ENCODE assay signal across 9 mouse cellular contexts in the genomic region with DNA sequence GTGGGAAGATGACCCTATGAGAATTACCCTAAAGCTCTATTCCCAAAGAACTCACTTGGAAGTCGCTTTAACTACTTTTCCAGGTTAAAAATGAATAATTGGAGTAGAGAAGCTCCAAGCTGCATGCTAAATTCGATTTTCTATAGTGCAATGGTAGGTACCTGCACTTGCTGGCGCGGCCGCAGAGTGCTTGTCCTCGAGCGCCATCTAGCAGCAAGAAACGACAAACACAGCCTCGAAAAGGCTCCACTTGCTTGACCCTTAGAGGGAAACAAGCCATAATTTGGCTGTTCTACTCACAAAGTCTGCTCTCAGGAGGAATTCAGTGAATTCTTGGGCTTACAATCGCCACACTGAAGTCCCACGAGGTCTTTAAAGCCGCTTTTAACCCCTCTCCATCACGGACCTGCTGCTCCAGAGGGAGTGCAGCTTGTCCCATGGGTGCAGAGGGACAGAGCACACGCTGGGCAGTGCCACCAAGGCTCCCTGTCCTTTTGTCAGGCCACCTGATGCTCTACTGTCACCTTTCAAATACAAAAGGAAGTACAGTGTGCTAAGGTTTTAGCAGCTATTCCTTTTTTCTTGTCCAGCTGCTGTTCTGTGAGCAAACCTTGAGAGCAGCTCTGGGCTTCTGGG. TPM values are rescaled to one million over a fixed set of nuclear protein-coding genes. Genes with fewer than 3 reads are reported as not detected.
DNase-seq lines count a peak whose midpoint lies in the region; ATAC-seq and TF ChIP-seq lines count a peak whose summit lies in the region.
"Had no signal": no experiment of that assay in that cellular context is flagged by ENCODE, and none has a peak within 500 bp of the region (broad histone marks: within the 10 kb centered on the region; RNA-seq: fewer than 3 reads in every experiment).

No protein-coding gene starts in this region.

- no peak overlapping the region for H3K4me2 ChIP-seq in lung, embryonic 14.5 days

- H3K4me1 ChIP-seq in lung, embryonic 14.5 days (ENCODE audit: insufficient read depth) = no peaks in the 10 kb centered on the region

- 6% methylated on average over 14 of the region's 14 CpGs for WGBS in lung, embryonic 14.5 days

- H3K27ac ChIP-seq in lung, embryonic 14.5 days (ENCODE audit: low read depth) = no peak overlapping the region

- no peak overlapping the region for H3K9ac ChIP-seq in lung, embryonic 14.5 days

- H3K9me3 ChIP-seq in lung, embryonic 14.5 days (ENCODE audit: low read depth, low read length) = no peaks in the 10 kb centered on the region

- no peaks in the 10 kb centered on the region for H3K36me3 ChIP-seq in lung, embryonic 14.5 days (ENCODE audit: insufficient read depth)

- H3K4me3 ChIP-seq in lung, embryonic 14.5 days (ENCODE audit: low read depth, low read length) = no peak overlapping the region

- TF ChIP-seq CTCF in lung, embryonic 14.5 days (IDR thresholded peaks at IDR 0.05; ENCODE audit: low read depth) = peak; percentile 88

- H3K27me3 ChIP-seq in lung, embryonic 14.5 days (ENCODE audit: insufficient read depth, low read length) = no peaks in the 10 kb centered on the region

- DNase-seq in layer of hippocampus, adult 18-20 months (ENCODE audit: low spot score in 2 of 2) = peak; percentile 7 to 63
- DNase-seq in layer of hippocampus, adult 9-11 months = no peak
- peak; percentile 67 for DNase-seq in adipocyte (ENCODE audit: low spot score)
- peak; percentile 82 for DNase-seq in embryo, embryonic 10 days (ENCODE audit: low spot score)
- DNase-seq in lung, embryonic 14.5 days = peak; percentile 88
- peak; percentile 59 for DNase-seq in ovary, postnatal 14 days (ENCODE audit: low spot score)
- DNase-seq in urinary bladder, postnatal 36 days (ENCODE audit: low spot score in 2 of 2) = peak; percentile 33 to 48

- ATAC-seq in inflammation-experienced regulatory T-cells, adult 6 months = peak; percentile 52
- ATAC-seq in lung, embryonic 14.5 days (ENCODE audit: insufficient read depth) = no peak; the same call in 1 of the 2 replicates

RNA-seq across cellular contexts. Expression of gene Fam163a, which starts 37.0 kb away (rescaled TPM):
- 10 to 100 TPM; 13.6 to 14.1 TPM for total RNA-seq in layer of hippocampus, adult 18-20 months (2021)
- polyA plus RNA-seq in inflammation-experienced regulatory T-cells, adult 6 months (2017; shearing (Covaris generic)) = not detected
- 1.0 and 1.2 TPM in 2 replicates for polyA plus RNA-seq in lung, embryonic 14.5 days (2014; fragmentation: Nextera tagmentation; extraction: Ambion mirVana)
- polyA plus RNA-seq: gonadal fat pad, adult 2 months had no signal
